Mouse (Mus musculus) ES-E14 (cell line): ENCODE data around the gene Mfap3l. TPM values are rescaled to one million over a fixed set of nuclear protein-coding genes. Genes with fewer than 3 reads are reported as not detected.

Source experiments
- DNase-seq: peaks from one replicate; pipeline ENCODE4 v3.0.0-alpha.2; 2013; ENCODE audit warnings: low read depth, low spot score
- H3K27ac ChIP-seq: 2 replicates; pipeline ENCODE4 v1.5.1; 2012; ENCODE audit warnings: low read depth, mild to moderate bottlenecking, low read length, moderate library complexity, mixed read lengths; ENCODE audit not compliant: poor library complexity, insufficient read depth, severe bottlenecking
- H3K36me3 ChIP-seq: 2 replicates; pipeline ENCODE4 v1.6.1; 2012; ENCODE audit warnings: mild to moderate bottlenecking, low read length, moderate library complexity, mixed read lengths; ENCODE audit not compliant: control insufficient read depth, poor library complexity, insufficient read depth, severe bottlenecking
- H3K4me1 ChIP-seq, 2 experiments: fragments of 150-350 bp in 1 of 2; sonication (generic) in 1 of 2; 2 replicates each; pipeline ENCODE4 v1.6.1; 2012; ENCODE audit warnings: low read length in 2 of 2, mild to moderate bottlenecking in 1 of 2, mixed read lengths in 1 of 2; ENCODE audit not compliant: control insufficient read depth in 2 of 2, insufficient read depth in 2 of 2, poor library complexity in 1 of 2
- H3K4me3 ChIP-seq, 2 experiments: fragments of 150-350 bp in 1 of 2; sonication (generic) in 1 of 2; 2 replicates each; pipeline ENCODE4 v1.5.1; 2012; ENCODE audit warnings: low read length in 2 of 2, low read depth in 1 of 2, mild to moderate bottlenecking in 1 of 2, mixed read lengths in 1 of 2; ENCODE audit not compliant: insufficient read depth in 1 of 2, poor library complexity in 1 of 2, severe bottlenecking in 1 of 2
- H3K9ac ChIP-seq: 2 replicates; pipeline ENCODE4 v1.6.1; 2012; ENCODE audit warnings: low read depth, mild to moderate bottlenecking, low read length, mixed read lengths; ENCODE audit not compliant: poor library complexity, insufficient read depth, severe bottlenecking
- H3K9me3 ChIP-seq: fragments of 150-350 bp; sonication (generic); 2 replicates; pipeline ENCODE4 v1.6.1; 2012; ENCODE audit warnings: low read depth, mild to moderate bottlenecking, low read length; ENCODE audit not compliant: control insufficient read depth, insufficient read depth
- CHD2 ChIP-seq: IDR thresholded peaks from 2 replicates; pipeline ENCODE4 v1.6.1; 2014; ENCODE audit warnings: mild to moderate bottlenecking, low read depth, low read length, inconsistent platforms
- HCFC1 ChIP-seq: IDR thresholded peaks from 2 replicates; pipeline ENCODE4 v1.6.1; 2012; ENCODE audit warnings: low read length, inconsistent platforms, borderline replicate concordance; ENCODE audit not compliant: insufficient read depth
- MAFK ChIP-seq: IDR thresholded peaks from 2 replicates; pipeline ENCODE4 v1.6.1; 2014; ENCODE audit warnings: mild to moderate bottlenecking, low read depth, low read length, inconsistent platforms; ENCODE audit not compliant: insufficient read depth
- ZC3H11A ChIP-seq: IDR thresholded peaks from 2 replicates; pipeline ENCODE4 v1.6.1; 2012; ENCODE audit warnings: low read depth, mild to moderate bottlenecking, inconsistent platforms, low read length, borderline replicate concordance
- ZNF384 ChIP-seq: IDR thresholded peaks from 2 replicates; pipeline ENCODE4 v1.6.1; 2012; ENCODE audit warnings: low read depth, low read length, inconsistent platforms
- in situ Hi-C, 2 experiments: fragments of 600-800 bp; cut with MboI; formaldehyde crosslinking; loops; one replicate each; pipeline ENCODE4 v1.15.1; 2025; ENCODE audit warnings: low sequenced_read_pairs in 2 of 2, inconsistent platforms in 1 of 2; ENCODE audit not compliant: unreplicated experiment in 2 of 2
- total RNA-seq: library from RNA; depleted of rRNA; stranded (reverse); fragments of 300-350 nt; gene quantifications from 2 replicates; pipeline ENCODE4 v1.2.3, GENCODE M21; 2012

Gene Mfap3l
- total RNA-seq, 1 experiment: 9.1 TPM

- no peaks in the 10 kb centered on the region for H3K9me3 ChIP-seq
- no peak overlapping the region for H3K27ac ChIP-seq
- in situ Hi-C loops: loop anchor here in 1 of 2 experiments (10.0 kb wide), 1 partner anchor 248 kb away; no protein-coding TSS in a partner anchor
- peaks cover 0 to 4% of the 10 kb centered on the region in 2 experiments; a peak in 2 of 4 replicates for H3K4me1 ChIP-seq
- no peak for TF ChIP-seq ZNF384
- TF ChIP-seq MAFK: no peak
- no peak for TF ChIP-seq CHD2
- TF ChIP-seq ZC3H11A: peak; percentile 83
- TF ChIP-seq HCFC1: no peak
- no peak overlapping the region for H3K9ac ChIP-seq
- no peak overlapping the region for H3K4me3 ChIP-seq
- peak; percentile 37 for DNase-seq
- no peaks in the 10 kb centered on the region for H3K36me3 ChIP-seq
These were observed 15.7 kb upstream of the Mfap3l start for GRCm38 (mm10) chr8:60616928-60617327.

GRCm38 (mm10) chr8:60621561-60621960 is 11.1 kb upstream of the Mfap3l start:
- in situ Hi-C loops: no loop called here
- TF ChIP-seq ZNF384 (no peak), ZC3H11A (no peak), MAFK (no peak), CHD2 (no peak)
- DNase-seq: peak; percentile 62
- Histone ChIP-seq H3K36me3 (no peaks in the 10 kb centered on the region), H3K9me3 (no peaks in the 10 kb centered on the region), H3K4me3 (no peak overlapping the region), H3K27ac (no peak overlapping the region), H3K9ac (no peak overlapping the region), H3K4me1 (peaks cover 0 to 6% of the 10 kb centered on the region in 2 experiments; a peak in 2 of 4 replicates)

- Histone ChIP-seq H3K9ac (no peak overlapping the region), H3K36me3 (no peaks in the 10 kb centered on the region)
These were observed 10.6 kb upstream of the Mfap3l start for GRCm38 (mm10) chr8:60622056-60622455.

GRCm38 (mm10) chr8:60623438-60623837 is 9.2 kb upstream of the Mfap3l start:
- in situ Hi-C loops: no loop called here
- peaks cover 0 to 6% of the 10 kb centered on the region in 2 experiments; a peak in 2 of 4 replicates for H3K4me1 ChIP-seq
- DNase-seq: no peak
- no peaks in the 10 kb centered on the region for H3K9me3 ChIP-seq
- TF ChIP-seq CHD2 (no peak), ZC3H11A (no peak), ZNF384 (no peak), HCFC1 (no peak), MAFK (no peak)
- no peaks in the 10 kb centered on the region for H3K36me3 ChIP-seq
- no peak overlapping the region for H3K4me3 ChIP-seq
- no peak overlapping the region for H3K9ac ChIP-seq
- no peak overlapping the region for H3K27ac ChIP-seq

More at GRCm38 (mm10) chr8:60622056-60622455, 10.6 kb upstream of the Mfap3l start:
- no peaks in the 10 kb centered on the region for H3K9me3 ChIP-seq
- no peak overlapping the region for H3K27ac ChIP-seq
- in situ Hi-C loops: no loop called here
- peaks cover 0 to 6% of the 10 kb centered on the region in 2 experiments; a peak in 2 of 4 replicates for H3K4me1 ChIP-seq
- TF ChIP-seq HCFC1 (no peak), MAFK (no peak), CHD2 (no peak), ZNF384 (no peak), ZC3H11A (no peak)
- no peak overlapping the region for H3K4me3 ChIP-seq
- no peak for DNase-seq

GRCm38 (mm10) chr8:60624722-60625121 is 7.9 kb upstream of the Mfap3l start:
- no peak overlapping the region for H3K9ac ChIP-seq
- DNase-seq: no peak
- H3K27ac ChIP-seq: no peak overlapping the region
- in situ Hi-C loops: loop anchor here in 1 of 2 experiments (25.0 kb wide), 1 partner anchor 238 kb away; no protein-coding TSS in a partner anchor
- no peaks in the 10 kb centered on the region for H3K36me3 ChIP-seq
- H3K9me3 ChIP-seq: no peaks in the 10 kb centered on the region
- no peak for TF ChIP-seq CHD2
- TF ChIP-seq ZNF384: no peak
- H3K4me3 ChIP-seq: no peak overlapping the region
- peaks cover 0 to 6% of the 10 kb centered on the region in 2 experiments; a peak in 2 of 4 replicates for H3K4me1 ChIP-seq
